Mouse (Mus musculus) gastrocnemius, adult 2 months (tissue): ENCODE data around the gene Acox3. TPM values are rescaled to one million over a fixed set of nuclear protein-coding genes. Genes with fewer than 3 reads are reported as not detected.

Source experiments
- DNase-seq: peaks from one replicate; pipeline ENCODE4 v3.0.0; 2022
- H3K27ac ChIP-seq: fragments of 200-600 bp; 2 replicates; pipeline ENCODE4 v1.8.1; 2022; ENCODE audit warnings: mild to moderate bottlenecking
- H3K4me3 ChIP-seq: fragments of 200-600 bp; 2 replicates; pipeline ENCODE4 v1.8.1; 2022; ENCODE audit warnings: mild to moderate bottlenecking, moderate library complexity
- CTCF ChIP-seq: fragments of 200-600 bp; IDR thresholded peaks from 2 replicates; pipeline ENCODE4 v1.8.1; 2022; ENCODE audit warnings: antibody characterized with exemption, mild to moderate bottlenecking, moderate library complexity
- intact Hi-C: fragments of 180-260 bp; cut with DNase I; formaldehyde crosslinking; loops from one replicate; pipeline ENCODE4 v1.15.1; 2025
- total RNA-seq, 2 experiments: library from RNA; stranded (reverse); gene quantifications; 2 replicates each; pipeline ENCODE4 v1.2.3; 2021

The Acox3 gene
- total RNA-seq, 2 experiments from 2014 or later = 15.4 to 18.0 TPM

- TF ChIP-seq CTCF = peak; percentile 30; the same call in 1 of the 2 replicates
- no peak overlapping the region for H3K4me3 ChIP-seq
- DNase-seq = no peak
- H3K27ac ChIP-seq = peak overlapping the region; percentile 66; the same call in 1 of the 2 replicates
- intact Hi-C loops = no loop called here
Measured at GRCm38 (mm10) chr5:35627307-35627840, 44.5 kb downstream of the Acox3 start.

- intact Hi-C loops = no loop called here
Measured at GRCm38 (mm10) chr5:35628685-35629084, 45.8 kb downstream of the Acox3 start.

GRCm38 (mm10) chr5:35629333-35629732 is 46.5 kb downstream of the Acox3 start:
- no peak overlapping the region for H3K4me3 ChIP-seq
- H3K27ac ChIP-seq = no peak overlapping the region
- intact Hi-C loops = no loop called here
- peak; percentile 36 for TF ChIP-seq CTCF
- DNase-seq = no peak

More at GRCm38 (mm10) chr5:35628685-35629084, 45.8 kb downstream of the Acox3 start:
- TF ChIP-seq CTCF = no peak
- peak overlapping the region; percentile 66 for H3K27ac ChIP-seq
- no peak overlapping the region for H3K4me3 ChIP-seq
- peak; percentile 88 for DNase-seq

- no peak for DNase-seq
- Histone ChIP-seq H3K27ac (no peak overlapping the region), H3K4me3 (no peak overlapping the region)
- intact Hi-C loops = no loop called here
- TF ChIP-seq CTCF = no peak
Measured at GRCm38 (mm10) chr5:35630706-35631105, 47.9 kb downstream of the Acox3 start.

- H3K27ac ChIP-seq = no peak overlapping the region
- DNase-seq = no peak
- no peak overlapping the region for H3K4me3 ChIP-seq
- intact Hi-C loops = no loop called here
- TF ChIP-seq CTCF = no peak
Measured at GRCm38 (mm10) chr5:35631224-35631623, 48.4 kb downstream of the Acox3 start.

- intact Hi-C loops = no loop called here
- no peak for DNase-seq
- no peak overlapping the region for H3K27ac ChIP-seq
- no peak for TF ChIP-seq CTCF
- no peak overlapping the region for H3K4me3 ChIP-seq
Measured at GRCm38 (mm10) chr5:35631755-35632154, 48.9 kb downstream of the Acox3 start.

- DNase-seq = peak; percentile 68
- intact Hi-C loops = no loop called here
- TF ChIP-seq CTCF = no peak
- Histone ChIP-seq H3K4me3 (no peak overlapping the region), H3K27ac (peak overlapping the region; percentile 35)
Measured at GRCm38 (mm10) chr5:35632841-35633240, 50.0 kb downstream of the Acox3 start.

GRCm38 (mm10) chr5:35636016-35636415 is 53.2 kb downstream of the Acox3 start:
- TF ChIP-seq CTCF = no peak
- Histone ChIP-seq H3K4me3 (no peak overlapping the region), H3K27ac (peak overlapping the region; percentile 48)
- peak; percentile 74 for DNase-seq
- intact Hi-C loops = no loop called here

- no peak overlapping the region for H3K4me3 ChIP-seq
- no peak for TF ChIP-seq CTCF
- no peak for DNase-seq
- H3K27ac ChIP-seq = peak overlapping the region; percentile 48
- intact Hi-C loops = no loop called here
Measured at GRCm38 (mm10) chr5:35641961-35642584, 59.2 kb downstream of the Acox3 start.

GRCm38 (mm10) chr5:35643401-35644048 is 60.7 kb downstream of the Acox3 start:
- no peak for TF ChIP-seq CTCF
- no peak for DNase-seq
- Histone ChIP-seq H3K27ac (peak overlapping the region; percentile 48), H3K4me3 (no peak overlapping the region)
- intact Hi-C loops = no loop called here

- intact Hi-C loops = no loop called here
- no peak overlapping the region for H3K4me3 ChIP-seq
- no peak for DNase-seq
- H3K27ac ChIP-seq = peak overlapping the region; percentile 43
- no peak for TF ChIP-seq CTCF
Measured at GRCm38 (mm10) chr5:35644082-35644481, 61.2 kb downstream of the Acox3 start.

GRCm38 (mm10) chr5:35645938-35646493 is 63.2 kb downstream of the Acox3 start:
- no peak overlapping the region for H3K4me3 ChIP-seq
- DNase-seq = no peak
- intact Hi-C loops = no loop called here
- H3K27ac ChIP-seq = peak overlapping the region; percentile 32; the same call in 1 of the 2 replicates
- TF ChIP-seq CTCF = no peak

- H3K27ac ChIP-seq = peak overlapping the region; percentile 77
- TF ChIP-seq CTCF = no peak
- no peak overlapping the region for H3K4me3 ChIP-seq
- peak; percentile 78 for DNase-seq
- intact Hi-C loops = no loop called here
Measured at GRCm38 (mm10) chr5:35646927-35647326, 64.1 kb downstream of the Acox3 start.
